Mouse (Mus musculus) thymus, postnatal 25 days (tissue): ENCODE results near the gene Lta.

Source experiments
- DNase-seq: peaks from one replicate; pipeline ENCODE4 v3.0.0; 2022

Gene Lta

DNA sequence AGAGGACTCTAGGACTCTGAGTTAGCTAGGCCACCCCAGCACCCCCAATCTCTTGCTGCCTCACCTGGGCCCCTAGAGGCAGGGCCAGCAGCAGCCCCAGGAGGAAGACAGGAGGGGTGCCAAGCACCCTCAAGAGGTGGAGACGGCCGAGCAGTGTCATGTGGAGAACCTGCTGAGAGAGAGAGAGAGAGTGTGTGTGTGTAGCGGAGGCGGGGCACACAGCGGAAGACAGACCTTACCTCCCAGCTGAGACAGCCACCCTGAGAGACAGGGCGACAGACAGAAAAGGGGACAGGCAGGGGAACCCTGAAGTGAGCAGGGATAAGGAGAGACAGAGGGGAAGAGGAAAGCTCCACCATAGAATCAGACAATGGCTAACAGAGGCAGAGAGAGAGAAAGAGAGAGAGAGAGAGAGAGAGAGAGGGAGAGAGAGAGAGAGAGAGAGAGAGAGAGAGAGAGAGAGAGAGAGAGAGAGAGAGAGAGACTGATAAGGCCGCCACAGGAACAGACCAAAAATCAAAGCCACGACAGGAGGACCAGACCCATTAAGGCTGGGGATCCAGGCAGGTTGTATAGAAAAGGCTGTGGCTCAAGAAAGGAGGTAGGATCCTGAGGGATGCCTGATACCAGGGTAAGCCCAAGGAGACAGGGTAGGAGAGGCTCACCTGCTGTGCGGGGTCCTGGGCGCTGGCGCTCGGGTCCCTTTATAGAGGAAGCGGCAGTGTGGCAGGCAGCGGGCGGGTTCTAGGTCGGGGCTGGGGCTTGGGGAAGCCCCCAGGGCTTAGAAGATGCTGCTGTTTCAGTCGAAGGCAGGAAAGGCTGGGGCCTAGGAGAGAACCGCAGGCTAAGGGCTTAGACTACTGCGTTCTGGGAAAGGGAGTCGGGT lies at the start of gene Lta:
Gene Lta (minus strand): TSS at position 858 of the 886 bp plus-strand sequence.
- DNase-seq = peak; percentile 81

DNA sequence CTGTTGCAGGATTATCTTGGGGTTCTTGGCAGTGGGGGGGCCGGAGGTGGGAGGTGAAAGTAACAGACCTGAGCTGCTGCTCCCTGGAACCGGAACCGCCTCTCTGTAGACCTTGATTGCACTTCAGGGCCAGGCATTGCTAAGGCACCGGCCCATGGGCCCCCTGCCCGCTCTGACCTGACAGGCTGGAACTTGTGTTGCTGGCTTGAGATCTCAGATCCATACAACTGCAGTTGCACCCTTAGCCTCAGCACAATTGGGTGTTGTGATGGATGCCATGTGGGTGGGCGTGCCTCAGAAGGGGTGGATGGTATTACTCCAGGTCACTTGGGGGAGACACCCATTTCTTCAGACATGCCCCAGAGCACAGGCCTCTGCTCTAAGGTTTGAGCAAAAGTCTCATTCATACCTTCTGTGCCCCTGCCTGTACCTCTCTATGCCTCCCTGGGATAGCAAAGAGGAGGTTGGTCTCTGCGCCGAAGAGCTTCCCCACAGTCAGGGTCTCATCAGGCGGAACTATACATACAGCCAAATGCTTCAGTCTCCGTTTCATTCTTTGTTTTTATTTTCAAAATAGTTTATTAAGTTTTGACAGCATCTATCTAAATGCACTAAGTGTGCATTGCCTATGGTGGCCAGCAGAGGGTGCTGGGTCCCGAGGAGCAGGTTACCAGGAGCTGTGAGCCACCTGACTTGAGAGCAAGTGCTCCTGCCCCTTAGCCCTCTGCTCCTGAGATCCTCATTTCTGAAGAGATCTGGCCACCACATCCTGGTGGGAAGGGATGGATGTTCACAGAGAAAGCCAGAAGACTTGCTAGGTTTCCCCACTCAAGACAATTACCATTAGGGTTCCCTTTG lies 49.3 kb upstream of the Lta start:
- peak; percentile 81 for DNase-seq

DNA sequence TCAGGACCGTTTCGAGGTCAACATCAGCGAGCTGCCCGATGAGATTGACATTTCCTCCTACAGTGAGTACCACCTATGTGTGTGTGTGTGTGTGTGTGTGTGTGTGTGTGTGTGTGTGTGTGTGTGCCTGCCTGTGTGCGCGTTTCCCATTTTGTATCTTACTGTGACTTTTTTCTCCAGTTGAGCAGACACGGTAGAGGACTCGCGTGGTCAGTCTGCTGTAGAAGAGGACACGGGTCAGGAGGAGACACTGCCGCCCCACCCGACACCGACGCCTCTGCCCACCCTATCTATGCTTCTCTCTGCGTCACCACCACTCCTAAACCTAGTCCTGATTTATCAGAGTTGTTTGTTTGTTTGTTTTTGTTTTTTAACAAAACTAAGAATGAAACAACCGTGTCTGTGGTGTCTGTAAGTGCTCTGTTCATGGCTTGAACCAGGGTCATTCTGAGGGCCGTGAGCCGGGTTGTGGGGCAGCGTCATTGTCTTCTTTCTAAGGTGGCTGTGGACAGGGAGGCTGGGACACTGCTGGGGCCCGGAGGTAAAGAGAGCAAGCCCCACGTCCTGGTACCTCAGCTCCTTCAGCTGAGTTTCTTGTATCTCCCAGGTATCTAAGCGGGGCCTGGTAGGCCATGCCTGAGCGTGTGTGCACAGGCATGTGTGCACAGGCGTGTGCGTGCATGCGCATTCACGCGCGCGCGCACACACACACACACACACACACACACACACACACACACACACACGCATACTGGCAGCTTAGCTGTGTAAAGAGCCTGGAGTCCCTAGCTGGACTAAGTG lies 48.3 kb upstream of the Lta start:
- no peak for DNase-seq

DNA sequence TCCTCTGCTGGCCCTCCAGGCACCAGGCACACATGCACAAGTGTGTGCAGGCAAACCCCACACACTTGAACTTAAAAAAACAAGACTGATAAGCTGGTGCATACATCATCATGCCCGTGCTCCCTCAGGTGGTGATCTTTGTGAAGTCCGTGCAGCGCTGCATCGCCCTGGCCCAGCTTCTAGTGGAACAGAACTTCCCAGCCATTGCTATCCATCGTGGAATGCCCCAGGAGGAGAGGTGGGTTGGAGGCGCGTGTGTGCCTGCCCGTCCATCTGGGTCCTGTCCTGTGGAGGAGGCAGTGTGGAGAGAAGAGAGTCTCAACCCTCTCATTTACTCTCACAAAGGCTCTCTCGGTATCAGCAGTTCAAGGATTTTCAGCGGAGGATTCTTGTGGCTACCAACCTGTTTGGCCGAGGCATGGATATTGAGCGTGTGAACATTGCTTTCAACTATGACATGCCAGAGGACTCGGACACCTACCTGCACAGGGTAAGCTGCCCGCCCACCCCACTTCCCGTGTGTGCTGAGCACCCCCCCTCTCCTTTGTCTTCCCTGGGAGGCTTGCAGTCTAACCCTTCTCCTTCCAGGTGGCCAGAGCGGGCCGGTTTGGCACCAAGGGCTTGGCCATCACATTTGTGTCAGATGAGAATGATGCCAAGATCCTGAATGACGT lies 47.6 kb upstream of the Lta start:
- no peak for DNase-seq

DNA sequence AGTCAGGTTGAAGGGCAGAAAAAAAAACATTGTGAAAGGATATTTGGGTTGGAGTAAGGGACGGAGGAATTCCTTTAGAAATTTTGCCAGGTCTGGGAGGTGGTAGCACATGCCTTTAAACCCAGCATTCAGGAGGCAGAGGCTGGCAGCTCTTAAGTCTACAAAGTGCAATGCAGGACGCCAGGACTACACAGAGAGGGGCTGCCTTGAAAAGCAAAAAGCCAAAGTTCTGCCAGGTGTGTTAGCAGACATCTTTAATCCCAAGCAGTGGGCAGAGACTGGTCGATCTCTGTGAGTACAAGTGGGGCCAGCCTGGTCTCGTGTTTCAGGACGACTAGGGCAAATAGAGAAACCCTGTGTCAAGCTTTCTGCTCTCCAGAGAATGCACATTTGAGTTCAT lies 46.8 kb upstream of the Lta start:
- no peak for DNase-seq

DNA sequence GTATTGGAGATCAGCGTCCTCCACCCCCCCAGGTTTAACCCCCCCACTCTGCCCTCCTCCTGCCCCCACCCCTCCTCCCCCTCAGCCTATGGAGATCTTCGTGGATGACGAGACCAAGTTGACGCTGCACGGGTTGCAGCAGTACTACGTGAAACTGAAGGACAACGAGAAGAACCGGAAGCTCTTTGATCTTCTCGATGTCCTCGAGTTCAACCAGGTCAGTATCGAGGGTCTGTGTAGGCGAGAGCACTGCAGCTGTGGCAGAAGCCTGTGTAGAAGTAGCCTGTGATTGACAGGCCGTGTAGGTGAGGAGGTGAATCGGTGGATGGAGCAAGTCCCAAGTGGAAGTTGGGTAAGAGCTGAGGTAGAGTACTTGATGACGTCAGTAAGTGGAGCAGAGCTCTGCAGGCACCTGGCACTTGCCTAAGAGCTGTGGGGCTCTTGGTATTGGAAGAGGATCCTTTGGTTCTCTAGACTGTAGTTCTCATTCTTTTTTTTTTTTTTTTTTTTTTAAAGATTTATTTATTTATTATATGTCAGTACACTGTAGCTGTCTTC lies 46.1 kb upstream of the Lta start:
- no peak for DNase-seq

DNA sequence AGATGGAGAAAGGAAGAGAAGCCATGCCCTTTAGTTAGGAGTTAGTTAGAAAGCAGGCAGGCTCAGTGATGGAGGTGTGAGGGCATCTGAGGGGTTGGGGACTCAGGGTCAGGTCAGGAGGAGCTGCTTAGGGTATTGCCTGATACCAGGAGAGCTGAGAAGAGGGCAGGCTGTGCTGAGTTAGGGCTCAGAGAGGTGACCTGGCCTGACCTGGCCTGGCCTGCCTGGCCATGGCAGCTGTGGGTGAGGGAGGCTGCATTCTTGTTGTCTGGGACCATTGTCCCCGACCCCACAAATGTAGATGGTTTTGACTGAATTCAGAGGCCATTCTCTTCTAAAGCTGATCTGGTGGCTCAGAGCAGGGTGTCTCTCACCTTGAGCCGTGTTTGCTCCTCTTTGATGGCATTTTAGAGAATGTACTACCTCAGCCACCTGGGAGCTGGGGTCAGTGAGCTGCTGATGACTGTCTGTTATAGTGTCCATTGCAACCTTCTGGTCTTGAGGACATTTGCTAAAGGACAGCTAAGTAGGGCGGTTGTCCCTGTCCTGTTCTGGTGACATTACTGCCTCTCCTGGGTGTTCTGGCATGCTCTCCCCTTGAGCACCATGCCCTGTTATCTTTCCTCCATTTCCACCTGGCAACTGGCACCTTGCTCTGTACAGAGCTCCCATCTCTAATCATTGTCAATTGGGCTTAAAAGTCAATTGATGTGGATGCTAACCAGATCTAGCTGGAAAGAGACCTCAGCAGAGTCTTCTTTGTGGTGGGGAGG lies 45.4 kb upstream of the Lta start:
- no peak for DNase-seq

DNA sequence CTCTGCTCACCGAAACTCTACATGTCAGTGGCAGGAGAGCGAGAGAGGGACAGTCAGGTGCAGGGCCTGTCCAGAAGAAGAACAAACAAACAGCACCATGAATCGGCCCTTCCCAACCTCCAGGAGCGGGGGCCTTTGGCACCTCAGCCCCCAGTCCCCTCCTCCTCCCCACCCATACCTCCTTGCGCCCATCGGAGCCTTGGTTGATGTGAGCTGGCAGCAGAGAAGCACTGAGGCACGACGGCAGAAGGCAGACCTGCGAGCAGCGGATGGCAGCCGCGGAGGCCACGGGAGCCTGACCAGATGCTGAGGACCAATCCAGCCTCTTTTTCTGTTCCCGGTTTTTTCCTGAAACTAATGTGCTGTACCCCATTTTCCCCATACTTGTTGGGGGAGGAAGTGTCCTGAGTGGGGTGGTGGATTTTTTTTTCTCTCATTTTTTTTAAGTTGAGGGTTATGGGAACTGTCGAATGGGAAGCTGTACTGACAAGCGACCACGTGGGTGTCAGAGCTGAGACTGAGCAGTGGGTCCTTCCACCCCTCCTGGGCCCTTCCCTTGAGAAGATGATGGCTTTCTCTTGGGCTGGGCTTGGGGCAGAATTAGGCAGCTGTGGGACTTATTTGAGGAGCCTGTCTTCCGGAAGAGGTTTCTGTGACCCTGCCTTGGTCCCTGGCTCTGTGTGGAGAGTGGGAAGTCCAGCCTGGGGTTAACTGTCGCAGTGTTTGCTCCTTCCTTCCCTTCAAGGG lies 44.5 kb upstream of the Lta start:
- DNase-seq = no peak

DNA sequence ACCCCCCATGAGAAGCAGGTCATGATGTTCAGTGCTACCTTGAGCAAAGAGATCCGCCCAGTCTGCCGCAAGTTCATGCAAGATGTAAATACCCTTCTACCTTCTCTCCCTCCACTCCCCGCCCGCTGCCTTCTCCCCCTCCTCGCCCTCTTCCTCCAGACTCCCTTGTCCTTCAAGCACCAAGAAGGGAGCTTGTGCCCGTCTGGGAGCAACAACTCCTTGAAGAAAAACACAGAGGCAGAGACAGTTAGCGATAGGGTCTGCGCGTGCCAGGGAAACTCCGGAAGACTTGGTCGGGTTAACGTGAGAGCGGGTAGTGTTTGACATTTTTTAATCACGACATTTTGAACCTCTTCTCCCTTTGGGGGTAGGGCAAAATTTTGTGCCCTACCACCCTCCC lies 43.8 kb upstream of the Lta start:
- no peak for DNase-seq

DNA sequence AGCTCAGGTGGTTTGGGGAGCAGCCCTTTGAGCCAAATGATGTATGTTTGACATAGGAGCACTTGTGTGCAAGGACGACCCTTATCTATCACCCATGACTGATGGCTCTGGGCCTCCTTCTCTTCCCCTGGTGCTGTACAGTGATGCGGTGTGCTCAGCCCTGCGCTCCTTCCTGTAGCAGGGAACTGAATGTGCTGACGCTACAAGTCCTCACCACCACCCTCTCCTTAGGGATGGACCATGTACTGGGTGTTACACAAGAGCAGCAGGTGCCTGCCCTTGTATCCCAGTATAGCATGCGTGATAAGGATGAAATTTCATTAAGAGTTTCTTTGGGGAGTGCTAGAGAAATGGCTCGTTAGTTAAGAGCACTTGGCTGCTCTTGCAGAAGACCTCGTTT lies 42.0 kb upstream of the Lta start:
- DNase-seq = no peak

DNA sequence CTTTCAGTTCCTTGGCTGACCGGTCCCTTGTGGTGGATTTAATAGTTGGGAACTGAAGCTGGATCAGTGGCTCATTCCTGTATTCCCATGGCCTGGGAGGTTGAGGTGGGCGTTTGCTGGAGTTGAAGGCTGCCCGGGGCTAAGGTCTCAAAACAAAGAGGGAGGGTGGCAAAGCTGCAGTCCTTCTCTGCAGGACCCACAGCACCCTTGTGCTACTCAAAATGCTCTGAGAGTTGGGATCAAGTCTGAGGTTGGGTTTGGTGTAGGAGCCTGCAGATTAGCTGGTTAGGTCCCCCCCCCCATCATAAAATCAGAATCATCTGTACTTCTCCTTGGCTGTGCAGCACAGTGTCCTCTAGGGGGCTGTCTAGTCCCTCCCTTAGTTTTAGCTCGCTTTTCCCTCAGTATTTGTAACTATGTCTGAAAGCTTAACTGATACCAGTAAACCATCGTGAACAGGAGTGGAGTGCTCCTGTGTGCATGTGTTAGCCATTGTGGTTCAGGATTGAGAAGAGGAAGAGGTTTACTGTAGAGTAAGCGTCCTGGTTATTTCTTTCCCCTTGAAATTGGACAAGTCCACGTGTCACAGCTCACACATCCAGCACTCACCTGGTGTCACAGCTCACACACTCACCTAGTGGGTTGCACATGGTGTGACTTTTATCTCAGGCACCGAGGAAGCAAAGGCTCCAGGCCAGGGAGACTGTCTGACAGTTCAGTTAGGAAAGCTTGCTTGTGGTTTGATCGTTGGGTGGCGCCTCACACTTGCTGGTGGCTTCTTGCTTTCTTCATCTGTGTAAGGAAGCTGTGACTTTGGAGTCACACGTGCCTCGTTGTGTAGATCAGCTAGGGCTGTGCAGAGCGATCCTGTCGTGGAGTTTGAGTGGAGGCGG lies 40.8 kb upstream of the Lta start:
- no peak for DNase-seq

DNA sequence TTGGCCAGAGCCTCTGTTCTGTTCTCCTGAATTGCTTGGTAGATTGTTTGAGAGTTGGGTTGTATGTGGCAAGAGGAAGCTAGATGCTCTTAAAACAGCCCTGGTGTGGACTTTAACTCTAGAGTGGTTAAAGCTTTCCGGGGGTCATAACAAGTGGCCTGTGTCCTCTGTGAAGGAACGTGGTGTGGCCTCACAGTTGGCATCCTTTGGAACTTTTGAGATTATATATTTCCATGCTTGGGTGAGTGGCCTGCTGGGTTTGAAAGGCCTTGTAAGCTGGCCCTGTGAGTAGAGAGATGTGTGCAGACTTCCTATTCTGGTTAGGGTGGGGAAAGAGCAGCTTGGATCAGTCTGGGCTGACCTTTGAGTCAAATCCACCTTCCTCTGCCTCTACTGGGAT lies 39.8 kb upstream of the Lta start:
- no peak for DNase-seq

DNA sequence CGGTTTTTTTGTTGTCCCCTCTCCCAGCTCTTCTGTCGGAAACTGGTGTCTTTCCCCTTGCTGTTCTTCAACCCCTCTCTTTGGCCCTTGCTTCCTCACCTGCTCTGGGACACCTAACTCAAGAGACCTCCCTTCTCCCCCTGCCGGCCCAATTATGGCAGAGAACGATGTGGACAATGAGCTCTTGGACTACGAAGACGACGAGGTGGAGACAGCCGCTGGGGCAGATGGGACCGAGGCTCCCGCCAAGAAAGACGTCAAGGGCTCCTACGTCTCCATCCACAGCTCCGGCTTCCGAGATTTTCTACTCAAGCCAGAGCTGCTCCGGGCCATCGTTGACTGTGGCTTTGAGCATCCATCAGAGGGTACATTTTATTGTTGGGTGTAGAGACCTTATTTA lies 37.9 kb upstream of the Lta start:
- DNase-seq = peak; percentile 47

DNA sequence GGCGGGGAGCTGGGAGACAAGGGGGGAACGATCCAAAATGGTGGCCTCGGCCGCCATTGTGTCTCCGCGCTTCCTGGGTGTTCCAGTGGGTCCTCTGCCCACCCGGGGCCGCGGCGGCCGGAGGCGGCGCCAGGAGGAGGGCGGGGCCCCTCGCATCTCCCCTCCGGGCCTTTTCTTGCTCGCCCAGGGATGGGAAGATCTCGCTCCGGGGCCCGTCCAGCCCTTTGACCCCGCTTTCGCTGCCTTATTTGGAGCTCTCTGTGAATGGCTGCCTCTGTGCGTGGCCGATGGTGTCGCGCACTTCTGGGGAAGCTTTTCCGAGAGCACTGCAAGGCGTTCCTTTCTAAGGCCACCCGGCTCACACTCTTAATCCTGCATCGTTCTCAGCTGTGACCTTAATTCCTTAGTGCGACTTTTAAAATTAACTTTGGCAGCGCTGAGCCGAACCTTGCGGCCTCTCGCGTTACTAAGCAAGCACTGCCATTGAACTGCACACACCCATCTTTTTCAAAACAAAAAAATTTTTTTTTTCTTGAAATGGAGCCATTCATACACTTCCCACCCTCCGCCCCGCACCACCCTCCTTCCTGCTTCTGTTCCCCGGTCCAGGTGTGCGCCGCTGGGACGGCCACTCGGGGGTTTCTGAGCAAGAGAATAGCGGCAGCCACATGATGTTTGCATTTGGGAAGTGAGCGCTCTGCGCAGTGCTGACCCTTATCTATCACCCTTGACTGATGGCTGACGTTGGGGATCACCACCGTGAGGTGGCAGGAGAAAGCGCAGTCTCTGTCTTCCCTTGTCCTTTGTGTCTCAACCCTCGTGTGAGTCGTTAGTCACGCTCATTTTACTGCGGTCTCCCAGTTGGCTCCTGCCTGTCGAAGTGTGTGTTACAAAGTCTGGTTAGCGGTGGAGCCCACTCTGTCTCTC lies 37.1 kb upstream of the Lta start:
- DNase-seq = peak; percentile 52

DNA sequence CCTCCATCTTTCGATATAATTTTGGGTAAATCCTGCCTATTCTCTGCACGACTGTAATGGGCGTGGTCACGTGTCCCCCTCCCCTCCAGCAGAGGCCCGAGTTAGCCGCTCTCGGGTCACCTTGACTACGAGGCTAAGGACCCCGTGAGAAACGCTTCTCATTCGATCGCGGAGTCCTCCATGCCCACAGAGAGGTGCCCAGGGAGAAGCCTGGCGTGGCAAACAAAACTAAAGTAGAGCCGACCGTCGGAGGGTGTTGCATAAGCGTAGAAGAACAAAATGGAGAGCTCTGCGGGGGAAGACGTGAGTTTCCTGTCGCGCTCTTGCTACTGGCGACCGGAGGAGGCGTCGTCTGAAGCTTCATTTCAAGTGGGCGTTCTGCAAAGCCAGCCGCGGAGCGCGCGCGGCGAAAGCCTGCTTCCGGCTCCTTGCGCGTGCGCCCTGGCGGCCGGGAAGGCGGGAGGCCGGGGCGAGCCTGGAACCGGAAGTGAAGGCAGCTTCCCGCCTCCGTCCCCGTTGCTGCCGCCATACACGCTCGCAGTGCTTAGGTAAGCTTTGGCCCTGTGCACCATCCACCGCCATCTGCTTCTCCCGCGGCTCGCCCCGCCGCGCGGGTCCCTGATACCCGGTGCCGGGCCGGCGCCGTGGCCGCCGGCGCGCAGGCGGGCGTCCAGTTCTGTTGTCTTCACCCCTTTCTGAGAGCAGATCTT lies 36.3 kb upstream of the Lta start, which contains the start of gene Ddx39b:
Gene Ddx39b (plus strand): TSS at position 442 of the 710 bp plus-strand sequence.
- peak; percentile 97 for DNase-seq

DNA sequence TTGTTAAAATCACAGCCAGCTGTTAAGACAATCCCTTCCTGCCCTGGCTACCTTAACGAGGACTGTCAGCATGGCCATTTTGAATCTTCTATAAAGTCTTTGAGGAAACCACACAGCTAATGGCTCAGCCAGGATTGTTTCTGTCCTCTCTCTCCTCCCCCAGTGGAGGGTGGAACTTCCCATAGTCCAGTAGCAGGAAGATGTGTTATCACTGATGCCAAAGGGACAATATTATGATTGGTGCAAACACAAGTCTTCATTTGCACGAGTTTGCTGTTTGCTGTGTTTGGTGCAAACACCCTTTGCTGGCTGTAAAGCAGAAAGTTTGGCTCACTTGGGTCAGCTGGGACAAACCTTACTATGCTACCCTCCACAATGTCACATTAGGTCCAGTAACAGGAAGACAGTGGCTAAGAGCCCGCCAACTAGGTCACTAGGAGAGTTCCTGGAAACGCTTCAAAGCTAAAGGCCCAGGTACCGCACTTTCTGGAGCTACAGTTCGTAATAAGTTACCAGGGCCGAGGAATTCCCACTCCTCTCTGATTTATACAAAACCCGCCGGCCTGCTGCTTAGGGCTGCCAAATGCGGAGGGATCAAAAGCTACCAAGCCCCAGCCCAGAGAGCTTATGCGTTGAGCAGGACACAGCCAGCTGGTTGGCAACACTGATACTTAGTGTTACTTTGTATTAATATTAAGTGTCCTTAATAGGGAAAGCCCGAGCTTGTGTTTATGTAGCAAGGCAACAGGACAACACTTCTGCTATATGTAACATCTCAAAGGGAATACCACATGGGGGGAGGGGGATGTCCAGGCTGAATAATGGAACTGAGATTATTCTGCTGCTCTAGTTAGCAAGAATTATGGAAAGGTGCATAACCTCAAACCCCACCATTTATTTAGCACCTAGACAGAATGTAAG lies 35.5 kb upstream of the Lta start:
- DNase-seq = no peak

DNA sequence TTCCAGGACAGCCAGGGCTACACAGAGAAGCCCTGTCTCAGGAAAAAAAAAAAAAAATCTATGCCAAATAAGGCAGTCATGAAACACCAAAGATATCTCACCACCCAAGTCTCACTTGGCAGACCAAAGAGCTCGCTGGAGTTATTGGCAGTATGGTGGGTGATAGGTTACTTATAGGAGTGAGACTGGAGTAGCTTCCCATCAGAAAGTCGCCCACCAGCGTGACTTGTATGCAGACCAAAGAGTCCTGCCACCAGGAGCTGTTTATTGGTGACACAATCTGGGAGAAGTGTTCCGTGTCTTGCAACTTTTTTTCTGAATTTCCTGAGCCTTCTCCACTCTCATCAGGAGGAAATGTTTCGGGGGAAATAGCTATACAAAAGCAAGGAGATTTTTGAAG lies 34.5 kb upstream of the Lta start:
- no peak for DNase-seq
